Mouse (Mus musculus): ENCODE data around the gene Sbno1.

DNA sequence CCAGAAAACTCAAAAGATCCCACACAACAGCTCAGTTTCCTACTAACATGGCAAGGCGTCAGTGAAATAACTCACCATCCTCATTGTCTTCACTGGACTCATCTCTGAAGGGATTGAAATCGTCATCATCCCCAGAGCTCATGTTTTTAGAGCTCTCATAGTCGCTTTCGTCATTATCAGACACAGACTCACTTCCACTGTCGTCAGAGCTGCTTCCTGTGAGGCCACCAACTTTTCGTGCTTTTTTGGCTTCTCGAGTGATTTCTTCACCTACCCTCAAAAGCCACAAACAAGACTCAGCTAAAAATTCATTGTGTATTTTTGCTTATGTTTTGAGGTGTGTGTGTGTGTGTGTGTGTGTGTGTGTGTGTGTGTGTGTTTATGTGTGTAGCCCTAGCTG is 32.1 kb downstream of the Sbno1 start:
- TF ChIP-seq CTCF (IDR thresholded peaks at IDR 0.05; ENCODE audit: borderline replicate concordance, insufficient read depth, low read depth, low read length): no peak
- TF ChIP-seq POLR2A (IDR thresholded peaks at IDR 0.05; ENCODE audit: borderline replicate concordance, insufficient read depth, low read length): no peak

Measured in cerebellum, adult 2 months (tissue).